Comparison of ENCODE assay signal across 21 mouse cellular contexts in genomic region chr6:51999157-51999478, GRCm38 (mm10).
"Had no signal": no experiment of that assay in that cellular context is flagged by ENCODE, and none has a peak within 500 bp of the region (broad histone marks: within the 10 kb centered on the region; RNA-seq: fewer than 3 reads in every experiment).

No protein-coding gene starts in this region.

- ATAC-seq: forebrain, postnatal 0 days; hindbrain, postnatal 0 days; intestine, embryonic 16.5 days had no signal

- H3K9me3 ChIP-seq: heart, embryonic 13.5 days; heart, embryonic 15.5 days; hindbrain, embryonic 13.5 days; hindbrain, embryonic 15.5 days; kidney, embryonic 15.5 days; limb, embryonic 13.5 days had no signal

- H3K27ac ChIP-seq: heart, adult 2 months; heart, embryonic 13.5 days; heart, embryonic 15.5 days; hindbrain, embryonic 13.5 days; hindbrain, embryonic 15.5 days; hindbrain, postnatal 0 days; kidney, embryonic 15.5 days; kidney, postnatal 0 days; limb, embryonic 13.5 days had no signal

- H3K4me1 ChIP-seq: heart, embryonic 13.5 days; heart, embryonic 15.5 days; hindbrain, embryonic 15.5 days had no signal

- H3K36me3 ChIP-seq: heart, embryonic 13.5 days; heart, embryonic 15.5 days; hindbrain, embryonic 13.5 days; hindbrain, embryonic 15.5 days; kidney, embryonic 15.5 days; limb, embryonic 13.5 days had no signal

- DNase-seq: forebrain, postnatal 0 days; gastrocnemius, postnatal 14 days; gastrocnemius, postnatal 36 days; heart, adult 11 months; heart, adult 2 months; heart, postnatal 14 days; heart, postnatal 36 days; kidney, adult 11 months; layer of hippocampus, adult 9-11 months; layer of hippocampus, postnatal 36 days; left cerebral cortex, postnatal 4 days had no signal

- H3K9ac ChIP-seq: forebrain, postnatal 0 days; heart, embryonic 13.5 days; heart, embryonic 15.5 days; hindbrain, embryonic 13.5 days; hindbrain, embryonic 15.5 days; kidney, embryonic 15.5 days; limb, embryonic 13.5 days had no signal

- H3K4me2 ChIP-seq: heart, embryonic 11.5 days; heart, embryonic 13.5 days; heart, embryonic 15.5 days; hindbrain, embryonic 13.5 days; hindbrain, embryonic 15.5 days; kidney, embryonic 15.5 days; limb, embryonic 13.5 days had no signal

- H3K4me3 ChIP-seq: heart, adult 2 months; heart, embryonic 13.5 days; heart, embryonic 15.5 days; hindbrain, embryonic 13.5 days; hindbrain, embryonic 15.5 days; kidney, embryonic 15.5 days; limb, embryonic 13.5 days had no signal
